In genomic region chr3:89320581-89321182, GRCm38 (mm10) we compare ENCODE assay signal across 8 mouse cellular contexts. TPM values are rescaled to one million over a fixed set of nuclear protein-coding genes. Genes with fewer than 3 reads are reported as not detected.
DNase-seq lines count a peak whose midpoint lies in the region; ATAC-seq lines count a peak whose summit lies in the region.

No protein-coding gene starts in this region.

- ATAC-seq in megakaryocyte-erythroid progenitor cell, adult 5-6 weeks (replicated peaks; ENCODE audit: low FRiP score, low TSS enrichment, poor library complexity, severe bottlenecking): no peak
- ATAC-seq in cerebellum, adult (ENCODE audit: insufficient number of reproducible peaks, low FRiP score, low TSS enrichment): no peak

- intact Hi-C loops in left cerebral cortex, postnatal 25 days (cut with DNase I): loop anchor here (5.0 kb wide), 1 partner anchor 642 kb away; the partner anchor contains the start of gene Atp8b2

- DNase-seq in layer of hippocampus, adult 9-11 months: peak; percentile 59
- no peak for DNase-seq in layer of hippocampus, adult 8-10 months (ENCODE audit: low spot score in 2 of 2)
- DNase-seq in adrenal gland, postnatal 36 days: peak; percentile 62 to 66
- peak; percentile 85 for DNase-seq in forelimb bud, embryonic 11.5 days (ENCODE audit: low read depth, low spot score)
- DNase-seq in left cerebral cortex, postnatal 25 days (ENCODE audit: low spot score in 2 of 2): peak; percentile 59 to 61
- DNase-seq in naive thymus-derived CD4-positive, alpha-beta T cell, adult 2 months (ENCODE audit: low read depth): peak; percentile 53

RNA-seq across cellular contexts. Expression of gene Efna3, which starts 2.1 kb away (rescaled TPM):
- total RNA-seq in layer of hippocampus, adult 8-10 months (2022): 10 to 100 TPM; 57.7 to 72.8 (median 60.8) TPM
- under 1 TPM; 0.23 to 0.53 TPM for total RNA-seq in adrenal gland, postnatal 36 days (2021)
- 10 to 100 TPM; 51.3 to 56.8 TPM for total RNA-seq in left cerebral cortex, postnatal 25 days (2021)
- not detected in 2 replicates for total RNA-seq in megakaryocyte-erythroid progenitor cell, adult 5-6 weeks (2014; fragmentation: Nextera tagmentation)
- not detected in 2 replicates for total RNA-seq in megakaryocyte-erythroid progenitor cell, adult 5-6 weeks (2017)

RNA-seq across cellular contexts. Expression of gene Efna4, which starts 17.1 kb away (rescaled TPM):
- total RNA-seq in layer of hippocampus, adult 8-10 months (2022): 1 to 10 TPM in 3 of 4 experiments, under 1 TPM in 1; 0.96 to 1.4 (median 1.1) TPM
- 1 to 10 TPM in 1 of 2 experiments, under 1 TPM in 1; 0.93 to 1.3 TPM for total RNA-seq in adrenal gland, postnatal 36 days (2021)
- total RNA-seq in left cerebral cortex, postnatal 25 days (2021): under 1 TPM; 0.27 to 0.37 TPM
- total RNA-seq in megakaryocyte-erythroid progenitor cell, adult 5-6 weeks (2014; fragmentation: Nextera tagmentation): 0.30 TPM in 1 of 2 replicates, not detected in the other
- total RNA-seq in megakaryocyte-erythroid progenitor cell, adult 5-6 weeks (2017): 0.30 TPM in 1 of 2 replicates, not detected in the other

RNA-seq across cellular contexts. Expression of gene Adam15, which starts 29.1 kb away (rescaled TPM):
- 100 to 1,000 TPM; 129 to 141 (median 137) TPM for total RNA-seq in layer of hippocampus, adult 8-10 months (2022)
- total RNA-seq in adrenal gland, postnatal 36 days (2021): 10 to 100 TPM; 45.9 to 79.9 TPM
- total RNA-seq in left cerebral cortex, postnatal 25 days (2021): 100 to 1,000 TPM; 101 to 105 TPM
- total RNA-seq in megakaryocyte-erythroid progenitor cell, adult 5-6 weeks (2014; fragmentation: Nextera tagmentation): 7.4 and 11.4 TPM in 2 replicates
- 2.3 and 6.4 TPM in 2 replicates for total RNA-seq in megakaryocyte-erythroid progenitor cell, adult 5-6 weeks (2017)

RNA-seq across cellular contexts. Expression of gene Efna1, which starts 39.7 kb away (rescaled TPM):
- 10 to 100 TPM in 2 of 4 experiments, 1 to 10 TPM in 2; 7.9 to 12.6 (median 10.5) TPM for total RNA-seq in layer of hippocampus, adult 8-10 months (2022)
- 10 to 100 TPM in 1 of 2 experiments, 1 to 10 TPM in 1; 9.8 to 12.5 TPM for total RNA-seq in adrenal gland, postnatal 36 days (2021)
- 1 to 10 TPM; 4.1 to 5.2 TPM for total RNA-seq in left cerebral cortex, postnatal 25 days (2021)
- total RNA-seq in megakaryocyte-erythroid progenitor cell, adult 5-6 weeks (2014; fragmentation: Nextera tagmentation): not detected in 2 replicates
- not detected in 2 replicates for total RNA-seq in megakaryocyte-erythroid progenitor cell, adult 5-6 weeks (2017)

RNA-seq across cellular contexts. Expression of gene Dcst2, which starts 41.1 kb away (rescaled TPM):
- total RNA-seq in layer of hippocampus, adult 8-10 months (2022): under 1 TPM; 0.32 to 0.47 (median 0.39) TPM
- under 1 TPM; 0.20 to 0.56 TPM for total RNA-seq in adrenal gland, postnatal 36 days (2021)
- total RNA-seq in left cerebral cortex, postnatal 25 days (2021): under 1 TPM in 1 of 2 experiments, not detected in 1; 0.32 TPM
- not detected in 2 replicates for total RNA-seq in megakaryocyte-erythroid progenitor cell, adult 5-6 weeks (2014; fragmentation: Nextera tagmentation)
- not detected in 2 replicates for total RNA-seq in megakaryocyte-erythroid progenitor cell, adult 5-6 weeks (2017)

Comparison
In these comparisons a context has a peak if more than half of its experiments do, and no peak if none do; other contexts are left out.
1. DNase-seq: peak in layer of hippocampus, adult 9-11 months (single experiment), adrenal gland, postnatal 36 days (2 of 2), forelimb bud, embryonic 11.5 days (single experiment), left cerebral cortex, postnatal 25 days (2 of 2) and naive thymus-derived CD4-positive, alpha-beta T cell, adult 2 months (single experiment); none in layer of hippocampus, adult 8-10 months (0 of 2).
2. RNA of gene Efna3, which starts 2.1 kb away (total RNA-seq): 57.7 to 72.8 TPM in layer of hippocampus, adult 8-10 months and 51.3 to 56.8 TPM in left cerebral cortex, postnatal 25 days; 0.23 to 0.53 TPM in adrenal gland, postnatal 36 days and not detected in megakaryocyte-erythroid progenitor cell, adult 5-6 weeks; every median in the first group is over 10 times any median in the second.